Mouse (Mus musculus) bone marrow macrophage, adult 2 months (primary cell): Measurements from ENCODE around the gene Cnih2.

ENCODE experiments used
- CTCF ChIP-seq: IDR thresholded peaks from 2 replicates; pipeline ENCODE4 v1.5.1; 2012; ENCODE audit warnings: low read depth, mild to moderate bottlenecking, low read length, moderate library complexity
- POLR2A ChIP-seq: IDR thresholded peaks from 2 replicates; pipeline ENCODE4 v1.6.1; 2012; ENCODE audit warnings: mild to moderate bottlenecking, low read depth, low read length, borderline replicate concordance

DNA sequence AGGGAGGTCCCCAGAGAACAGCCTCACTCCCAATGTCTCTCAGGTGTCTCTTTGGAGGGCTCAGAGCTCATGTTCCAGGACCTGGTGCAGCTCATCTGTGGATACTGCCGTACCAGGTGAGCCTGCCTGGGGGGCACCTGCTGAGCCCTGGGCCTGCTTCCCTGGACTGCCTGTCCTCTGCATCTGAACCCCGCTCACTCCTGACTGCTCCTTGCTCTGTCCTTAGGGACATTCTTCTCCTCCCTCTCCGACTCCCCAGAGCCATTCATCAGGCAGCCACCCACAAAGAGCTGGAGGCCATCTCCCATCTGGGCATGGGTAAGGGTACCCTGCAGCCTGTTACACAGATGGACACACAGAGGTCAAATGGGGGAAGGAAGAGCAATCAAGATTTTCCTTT lies 46.8 kb downstream of the Cnih2 start:
- no peak for TF ChIP-seq CTCF
- no peak for TF ChIP-seq POLR2A
